Mouse (Mus musculus) right cerebral cortex, postnatal 4 days (tissue): ENCODE results near the gene Rsrc1.

ENCODE experiments used
- DNase-seq: peaks from one replicate; pipeline ENCODE4 v3.0.0-alpha.2; 2022

The Rsrc1 gene

DNA sequence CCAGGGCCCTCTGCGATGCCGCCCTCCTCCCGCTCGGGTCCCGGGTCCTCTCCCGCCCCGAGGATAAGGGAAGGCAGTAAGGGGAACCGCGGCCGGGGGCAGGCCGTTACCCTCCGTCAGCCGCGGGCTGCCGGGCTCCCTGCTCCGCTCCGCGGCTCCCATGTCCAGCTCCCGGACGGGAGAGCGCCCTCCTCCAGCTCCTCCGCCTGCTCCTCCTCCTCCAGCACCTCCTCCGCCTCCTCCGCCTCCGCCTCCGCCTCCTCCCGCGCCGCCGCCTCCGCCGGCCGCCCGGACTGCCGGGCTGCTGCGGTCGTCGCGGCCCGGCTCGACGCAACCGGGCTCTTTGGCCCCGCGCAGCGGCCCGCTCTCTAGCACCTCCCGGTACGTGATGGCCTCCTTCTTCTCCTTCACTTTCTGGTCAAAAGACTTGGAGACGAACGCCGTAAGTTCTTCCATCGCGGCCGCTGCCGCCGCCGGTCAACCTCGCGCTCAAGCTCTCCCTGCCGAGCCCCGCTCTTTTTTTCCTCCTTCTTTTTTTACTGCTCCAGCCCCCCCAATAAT, at the start of gene Rsrc1:
TSS of gene Rsrc1 (plus strand) at position 290 of the 561 bp plus-strand sequence.
- peak; percentile 15 for DNase-seq

DNA sequence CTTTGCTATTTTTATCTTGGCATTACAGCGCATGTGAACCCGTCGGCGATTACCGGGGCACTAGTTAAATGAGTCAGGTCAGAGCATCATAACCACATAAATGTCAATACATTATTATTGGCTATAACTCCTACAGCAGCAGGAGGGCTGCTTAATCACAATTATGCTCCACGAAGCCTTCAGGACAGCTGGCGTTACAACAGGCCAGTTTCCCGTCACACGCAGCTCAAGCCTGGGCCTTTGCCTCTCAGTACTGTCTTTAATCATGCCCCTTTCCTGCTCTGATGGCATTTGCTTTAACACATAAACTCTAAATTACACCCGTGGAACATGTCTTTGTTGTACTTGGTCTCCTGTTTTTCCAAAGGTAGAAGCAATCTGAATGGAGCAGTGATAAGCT, 41.5 kb upstream of the Rsrc1 start:
- no peak for DNase-seq

DNA sequence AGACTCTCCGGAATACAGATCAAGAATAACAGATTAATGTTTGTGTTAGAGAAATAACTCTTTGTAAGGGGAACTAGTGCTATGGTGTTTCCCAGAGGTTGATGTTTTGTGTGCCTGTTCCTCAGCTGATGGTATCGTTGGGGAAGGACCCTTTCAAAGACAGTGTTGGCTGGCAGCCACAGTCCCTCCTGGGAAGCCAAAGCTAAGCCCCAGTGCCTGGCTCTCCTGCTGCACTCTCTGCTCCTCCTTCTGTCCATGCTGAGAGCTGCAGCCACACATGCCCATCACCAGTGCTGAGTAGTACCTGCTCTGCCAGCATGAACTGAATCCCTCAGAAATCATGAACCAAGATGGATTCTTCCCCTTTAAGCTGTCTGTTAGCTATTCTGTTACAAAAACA, 26.1 kb upstream of the Rsrc1 start:
- DNase-seq = no peak

DNA sequence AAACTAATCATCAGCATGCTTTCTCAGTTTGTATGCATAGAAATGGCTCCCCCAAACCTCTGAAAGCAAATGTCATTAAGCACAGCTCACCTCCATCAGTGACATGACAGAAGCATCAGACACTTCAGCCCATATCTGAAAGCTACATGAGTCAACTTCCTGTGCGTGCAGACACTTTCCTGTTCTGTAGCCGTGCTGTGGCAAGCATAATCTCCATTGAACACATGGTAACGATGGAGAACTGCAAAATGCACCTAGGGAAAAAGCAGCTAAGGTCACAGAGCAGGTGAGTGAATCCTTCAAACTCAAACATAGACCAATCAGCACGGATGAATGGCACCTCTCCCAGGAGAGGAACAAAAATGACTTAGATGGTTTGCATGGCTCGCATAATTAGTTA, 21.2 kb upstream of the Rsrc1 start:
- DNase-seq = no peak

DNA sequence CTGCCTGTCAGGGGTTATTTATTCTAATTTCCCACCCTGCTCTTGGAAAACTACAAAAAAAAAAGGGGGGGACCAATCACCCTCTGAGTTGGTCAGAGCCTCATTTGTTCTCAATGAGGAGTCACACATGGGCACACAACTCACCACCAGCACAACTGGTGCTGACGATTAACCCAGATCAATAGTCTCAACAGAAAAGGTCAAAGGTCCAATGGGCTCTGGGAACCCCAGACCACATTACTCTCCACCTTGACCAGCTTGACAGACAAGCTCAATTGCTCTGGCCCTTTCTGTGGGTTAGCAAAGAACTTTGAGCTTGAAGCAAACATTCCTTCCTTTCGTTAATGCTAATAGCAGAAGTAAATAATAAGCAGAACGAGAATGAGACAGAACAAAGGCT, 16.3 kb upstream of the Rsrc1 start:
- DNase-seq = no peak

DNA sequence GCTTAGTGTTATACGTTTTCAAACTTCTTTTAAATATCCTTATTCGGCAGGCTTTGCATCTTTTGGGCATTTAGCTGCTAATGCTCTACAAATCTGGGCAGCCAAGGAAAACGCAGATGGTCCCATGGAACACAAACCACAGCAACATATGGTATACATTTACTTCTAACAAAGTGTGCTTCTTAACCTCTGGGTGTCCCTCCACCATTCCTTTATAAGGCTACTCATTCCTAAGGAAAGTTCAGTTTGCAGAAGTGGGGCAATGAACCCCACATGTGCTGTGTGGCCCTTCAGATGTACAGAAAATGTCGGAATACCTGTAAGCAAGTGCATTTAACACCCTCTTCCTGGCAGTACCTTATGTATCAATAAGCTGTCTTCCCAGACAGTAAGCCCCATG, 13.7 kb upstream of the Rsrc1 start:
- DNase-seq = no peak

DNA sequence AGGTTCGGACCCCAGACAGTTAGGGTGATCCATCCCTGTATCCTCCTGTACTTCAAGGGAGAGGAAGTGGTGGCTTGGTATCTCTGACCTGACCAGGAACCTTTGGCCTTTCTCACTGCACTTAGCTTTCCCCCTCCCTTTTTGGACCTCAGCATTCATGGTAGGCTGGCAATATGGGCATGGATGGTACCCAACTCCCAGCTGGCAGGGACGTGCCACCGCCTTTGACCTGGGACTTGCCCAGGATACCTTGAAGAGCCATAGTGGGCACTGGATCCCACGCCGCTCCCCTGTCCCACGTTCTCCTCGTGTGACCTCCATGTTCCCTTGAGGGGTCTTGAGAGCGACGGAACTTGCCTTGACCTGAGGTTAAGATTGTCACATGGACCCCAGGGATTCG, 10.9 kb upstream of the Rsrc1 start:
- DNase-seq = no peak

DNA sequence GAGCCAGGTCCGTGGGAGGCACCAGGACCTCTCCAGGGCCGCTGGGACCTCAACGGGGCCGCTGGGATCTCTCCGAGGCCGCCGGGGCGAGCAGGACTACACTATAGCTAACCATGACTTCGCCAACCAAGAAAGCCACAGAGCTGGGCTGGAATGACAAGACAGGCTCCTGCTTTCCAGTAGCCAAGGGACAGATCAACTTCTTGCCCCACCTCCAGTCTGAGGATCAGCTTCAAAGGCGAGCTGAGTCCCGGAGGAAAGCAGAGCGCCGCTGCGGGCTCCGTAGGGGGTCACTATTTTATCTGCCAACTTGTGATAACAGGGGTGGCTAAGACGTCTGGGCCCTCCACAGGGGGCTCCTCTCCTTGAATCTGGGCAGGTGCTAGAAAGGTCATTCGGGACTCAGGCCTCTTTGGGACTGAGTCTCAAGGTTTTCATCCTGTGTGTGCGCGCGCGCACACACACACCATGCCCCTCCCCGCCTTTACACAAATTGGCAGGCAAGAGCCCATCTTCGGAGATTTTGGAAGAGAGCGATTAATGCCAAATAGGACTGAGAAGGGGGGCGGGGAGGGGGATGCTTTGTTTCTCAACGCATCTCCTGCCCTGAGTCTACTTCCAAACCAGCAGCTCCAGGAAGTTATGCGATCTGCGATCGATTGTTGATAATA, 10.4 kb upstream of the Rsrc1 start:
- peak; percentile 7 for DNase-seq

DNA sequence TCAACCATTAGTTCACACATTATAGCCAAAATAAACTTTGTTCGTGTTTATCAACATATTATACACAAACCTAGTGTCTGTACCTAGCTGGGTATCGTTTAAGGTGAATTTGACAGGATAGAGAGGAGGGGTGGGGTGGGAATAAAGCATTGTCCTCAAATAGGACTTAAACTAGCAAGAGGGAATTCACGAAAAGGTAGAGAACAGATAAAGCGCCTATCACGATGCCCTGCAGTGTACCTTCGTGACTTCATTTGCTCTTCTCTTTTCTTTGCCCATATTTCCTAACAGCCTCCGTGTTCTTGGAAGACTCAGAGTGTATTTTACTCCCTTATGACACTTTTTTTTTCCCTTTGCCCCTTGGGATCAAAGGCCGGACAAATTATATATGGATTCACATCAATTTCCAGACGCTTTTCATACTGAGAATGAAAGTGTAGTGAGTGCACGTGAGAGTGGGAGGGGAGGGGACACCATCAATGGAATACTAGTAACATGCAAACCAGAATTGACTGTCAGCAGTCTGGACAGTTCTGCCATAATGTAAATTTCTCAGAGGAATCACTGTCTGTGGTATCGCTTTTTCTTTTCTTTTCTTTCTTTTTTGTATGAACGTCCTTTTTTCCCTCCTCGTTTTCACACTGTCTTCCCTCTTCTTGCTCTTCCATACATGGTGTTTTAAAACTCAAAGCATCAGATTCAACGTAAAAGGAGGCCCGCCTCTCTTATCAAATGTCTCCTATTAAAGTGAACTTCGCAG, 8.8 kb upstream of the Rsrc1 start:
- no peak for DNase-seq

DNA sequence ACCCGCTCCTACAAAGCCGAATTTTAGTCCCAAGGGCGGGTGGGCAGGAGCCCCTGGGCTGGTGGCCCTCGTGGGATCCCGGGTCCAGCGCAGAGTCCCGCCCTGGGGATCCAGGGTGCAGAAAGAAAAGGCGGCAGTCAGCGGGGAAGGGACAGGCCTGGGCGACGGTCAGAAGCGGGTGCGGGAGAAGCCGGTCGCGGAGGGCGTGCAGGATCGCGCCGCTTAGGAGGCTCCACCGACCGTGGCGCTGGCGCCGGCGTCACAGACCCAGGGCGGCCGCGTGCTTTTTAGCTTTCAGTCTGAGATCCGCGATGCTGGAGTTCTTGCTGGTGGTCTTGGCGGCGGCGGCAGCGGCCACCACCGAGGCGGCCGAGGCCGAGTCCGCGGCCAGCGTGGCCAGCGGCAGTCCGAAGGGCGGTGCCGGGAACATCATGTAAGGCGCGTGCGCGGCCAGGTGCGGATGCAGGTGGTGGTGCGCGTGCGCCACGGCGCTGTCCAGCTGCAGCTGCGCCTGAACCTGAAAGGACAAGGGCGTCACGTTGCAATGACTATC, 7.7 kb upstream of the Rsrc1 start:
- peak; percentile 38 for DNase-seq

DNA sequence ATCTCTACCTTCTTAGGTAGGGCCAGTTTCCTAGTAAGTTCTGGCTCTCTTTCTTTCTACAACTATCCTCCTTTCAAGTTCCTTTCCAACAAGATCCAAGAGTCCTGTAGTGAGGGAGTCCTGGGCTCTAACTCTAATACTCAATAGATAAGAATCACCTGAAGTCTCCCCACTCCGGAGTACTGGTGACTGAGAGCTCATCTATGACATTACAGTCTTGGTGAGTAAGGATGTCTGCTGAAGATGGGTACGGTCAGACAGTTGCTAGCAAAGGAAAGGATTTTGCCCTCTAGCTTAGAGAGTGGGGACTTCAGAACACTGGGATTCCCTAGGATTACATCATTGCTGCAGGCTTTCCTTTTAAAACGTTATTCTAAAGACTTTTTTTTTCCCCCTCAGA, 6.7 kb upstream of the Rsrc1 start:
- no peak for DNase-seq

DNA sequence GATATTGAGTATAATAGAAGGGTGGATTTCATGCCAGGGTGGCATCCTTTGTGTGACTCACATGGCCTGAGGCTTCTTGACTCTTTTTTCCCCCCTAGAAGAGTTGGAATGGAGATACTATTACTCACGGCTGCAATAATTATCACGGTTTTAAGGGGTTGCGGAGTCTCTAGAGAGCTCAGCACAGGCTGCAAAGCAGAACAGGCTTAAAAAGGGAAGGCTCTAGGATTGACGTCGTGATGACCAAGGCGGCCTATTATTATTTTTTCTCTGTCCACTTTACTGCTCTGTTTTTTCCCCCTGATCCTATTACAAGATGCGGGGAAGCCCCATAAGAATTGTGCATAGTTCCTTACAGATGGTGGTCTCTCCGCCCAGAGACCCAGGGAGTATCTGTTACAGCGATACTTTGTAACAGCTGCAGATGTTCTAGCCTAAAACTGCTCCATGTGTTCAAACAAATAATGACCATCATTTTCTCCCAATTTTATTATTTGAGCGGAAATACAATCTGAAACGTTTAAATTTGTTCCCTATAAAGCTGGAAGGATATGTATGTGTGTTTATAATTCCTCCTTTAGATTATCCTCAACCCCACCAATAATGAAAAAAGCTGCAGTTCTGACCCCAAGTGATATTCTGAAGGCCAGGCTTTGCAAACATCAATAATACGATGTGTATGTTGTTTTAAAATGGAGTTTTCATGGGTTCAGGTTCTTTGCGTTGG, 4.1 kb upstream of the Rsrc1 start:
- DNase-seq = no peak

DNA sequence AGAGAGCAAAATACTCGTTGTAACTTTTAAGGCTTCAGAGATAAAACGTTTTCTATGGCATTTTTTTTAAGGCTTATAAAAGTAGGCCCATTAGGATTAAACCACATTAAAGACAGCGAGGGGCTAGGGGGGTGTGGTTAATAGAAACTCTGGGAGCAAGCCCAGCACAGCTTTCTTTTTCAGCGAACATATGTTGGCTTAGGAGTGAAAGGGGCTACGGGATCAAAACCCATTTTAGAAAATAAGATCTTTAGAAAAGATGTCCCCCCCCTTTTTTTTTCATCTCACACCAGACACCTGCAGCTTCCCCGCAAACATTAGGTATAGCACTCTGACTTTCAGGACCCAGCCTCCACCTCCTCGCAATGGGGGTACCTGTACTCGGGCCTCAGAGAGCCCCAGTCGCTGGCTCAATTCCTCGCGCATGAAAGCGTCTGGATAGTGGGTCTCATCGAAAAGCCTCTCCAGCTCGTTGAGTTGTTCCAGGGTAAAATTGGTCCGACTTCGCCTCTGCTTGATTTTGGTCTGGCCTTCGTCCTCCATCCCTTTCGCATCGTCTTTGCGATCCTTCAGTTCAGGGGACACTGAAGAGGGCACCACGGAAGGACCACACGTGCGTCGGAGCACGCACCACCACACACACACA, 3.3 kb upstream of the Rsrc1 start:
- DNase-seq = peak; percentile 11

DNA sequence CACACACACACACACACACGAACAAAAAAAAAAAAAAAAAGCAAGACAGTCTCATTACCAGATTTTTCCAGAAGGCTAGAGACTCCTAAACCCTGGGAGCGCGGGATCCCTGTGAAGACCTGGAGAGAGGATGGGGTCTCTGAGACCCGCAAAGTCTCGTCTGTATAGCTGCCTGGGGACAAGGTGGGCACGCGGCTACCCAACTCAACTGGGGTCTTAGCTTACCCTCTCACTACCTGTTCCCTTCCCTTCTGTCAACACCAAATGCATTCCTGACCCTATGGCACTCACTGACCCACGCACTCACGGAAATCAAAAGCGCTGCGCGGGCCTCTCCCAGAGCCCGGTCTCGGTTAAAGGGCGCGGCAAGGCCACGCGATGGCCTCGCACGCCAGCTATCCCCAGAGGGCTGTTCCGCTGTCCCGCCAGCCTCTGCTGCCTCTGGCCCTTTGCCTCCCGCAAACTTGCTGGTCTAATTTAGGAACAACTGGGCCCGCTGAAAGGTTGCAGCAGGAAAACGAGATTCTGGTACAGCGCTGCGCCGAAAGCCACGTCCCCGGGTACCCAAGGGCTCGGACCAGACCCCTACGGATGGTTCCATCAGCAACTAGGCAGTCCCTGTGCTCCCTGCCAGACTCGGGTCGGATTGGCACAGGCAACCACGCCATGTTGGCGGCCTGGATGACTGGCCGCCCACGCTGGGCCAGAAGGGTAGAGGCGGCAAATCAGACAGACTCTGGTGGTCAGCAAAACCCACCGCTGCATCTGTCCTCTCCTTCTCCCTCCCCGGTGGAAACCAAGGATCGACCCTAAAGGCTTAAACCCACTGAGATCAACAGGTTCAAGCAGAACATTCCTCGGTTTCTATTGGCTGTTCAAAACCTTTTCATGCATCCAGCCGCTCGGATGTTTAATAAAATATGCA, 2.5 kb upstream of the Rsrc1 start:
- peak; percentile 25 for DNase-seq

DNA sequence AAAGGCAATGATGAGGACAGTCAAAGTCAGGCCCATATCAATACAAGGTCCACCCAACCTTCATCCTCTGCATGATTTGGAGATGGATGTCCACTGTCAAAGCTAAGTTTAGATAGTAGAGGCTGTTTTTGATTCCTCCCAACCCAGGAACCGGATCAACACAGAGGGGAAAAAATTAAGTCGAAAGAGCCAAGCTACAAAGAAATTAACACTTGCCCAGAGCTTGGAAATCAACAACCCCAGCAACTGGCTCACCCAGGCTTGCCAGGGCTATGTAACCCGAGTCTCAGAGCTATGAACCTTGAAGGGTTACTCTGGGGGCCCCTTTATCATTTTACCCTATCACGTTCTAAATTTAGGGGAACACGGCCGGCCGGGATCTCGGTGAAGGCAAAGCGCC, 1.7 kb upstream of the Rsrc1 start:
- no peak for DNase-seq

DNA sequence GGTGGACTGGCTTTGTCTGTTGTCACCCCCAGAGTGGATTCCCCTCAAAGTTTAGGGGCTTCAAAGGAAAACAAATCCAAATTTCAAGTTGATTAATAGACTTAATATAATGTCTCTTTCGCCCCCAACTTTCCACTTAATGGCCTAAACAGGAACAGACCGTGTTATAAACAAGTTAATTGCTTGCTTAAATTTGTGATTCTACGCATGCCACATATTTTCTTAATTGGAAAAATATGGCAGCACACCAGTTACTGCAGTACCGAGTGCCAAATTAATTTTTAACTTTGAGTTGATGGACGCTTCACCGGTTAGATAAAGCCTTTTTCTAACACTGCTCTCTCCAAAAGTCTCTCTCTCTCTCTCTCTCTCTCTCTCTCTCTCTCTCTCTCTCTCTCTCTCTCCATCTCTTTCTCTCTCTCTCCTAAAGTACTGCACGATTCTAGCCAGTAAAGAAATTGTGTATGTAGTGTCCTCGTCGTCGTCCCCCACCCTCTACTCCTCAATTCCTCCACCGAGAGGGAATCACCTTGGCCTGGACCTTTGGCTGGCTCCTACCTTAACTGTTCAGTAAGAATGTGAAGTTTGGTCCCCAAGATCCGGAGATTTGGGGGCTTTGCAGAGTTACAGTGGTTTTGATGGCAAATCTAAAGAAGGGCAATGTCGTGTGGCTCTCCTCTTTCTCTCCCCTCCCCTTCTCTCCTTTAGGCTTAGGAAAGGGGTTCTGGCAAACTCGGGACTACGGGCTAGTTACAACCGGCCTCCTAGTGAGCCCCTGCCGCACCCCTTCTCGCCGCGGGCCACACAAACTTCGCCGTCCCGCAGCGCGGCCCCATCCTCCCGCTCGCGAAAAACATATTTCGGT, 847 bp upstream of the Rsrc1 start:
- DNase-seq = no peak

DNA sequence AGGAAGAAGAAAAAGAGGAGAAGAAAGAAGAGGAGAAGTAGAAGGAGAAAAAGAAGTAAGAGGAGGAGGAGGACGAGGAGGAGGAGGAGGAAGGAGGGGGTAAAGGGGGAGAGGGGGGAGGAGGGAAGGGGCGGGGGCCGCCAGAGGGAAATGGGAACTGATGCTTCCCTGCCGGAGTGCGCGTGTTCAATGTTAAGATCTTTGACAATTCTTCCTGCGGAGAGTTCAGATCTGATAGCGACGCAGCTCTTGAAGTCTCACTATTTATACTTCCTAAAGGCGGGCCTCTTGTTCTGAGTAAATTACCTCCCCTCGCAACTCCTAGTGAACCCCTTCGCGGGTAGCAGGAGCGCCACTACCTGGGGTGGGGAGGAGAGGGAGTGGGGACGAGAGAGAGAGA, 516 bp downstream of the Rsrc1 start, which contains the start of gene Shox2:
TSS of gene Shox2 (minus strand) at position 66 of the 400 bp plus-strand sequence.
- no peak for DNase-seq

DNA sequence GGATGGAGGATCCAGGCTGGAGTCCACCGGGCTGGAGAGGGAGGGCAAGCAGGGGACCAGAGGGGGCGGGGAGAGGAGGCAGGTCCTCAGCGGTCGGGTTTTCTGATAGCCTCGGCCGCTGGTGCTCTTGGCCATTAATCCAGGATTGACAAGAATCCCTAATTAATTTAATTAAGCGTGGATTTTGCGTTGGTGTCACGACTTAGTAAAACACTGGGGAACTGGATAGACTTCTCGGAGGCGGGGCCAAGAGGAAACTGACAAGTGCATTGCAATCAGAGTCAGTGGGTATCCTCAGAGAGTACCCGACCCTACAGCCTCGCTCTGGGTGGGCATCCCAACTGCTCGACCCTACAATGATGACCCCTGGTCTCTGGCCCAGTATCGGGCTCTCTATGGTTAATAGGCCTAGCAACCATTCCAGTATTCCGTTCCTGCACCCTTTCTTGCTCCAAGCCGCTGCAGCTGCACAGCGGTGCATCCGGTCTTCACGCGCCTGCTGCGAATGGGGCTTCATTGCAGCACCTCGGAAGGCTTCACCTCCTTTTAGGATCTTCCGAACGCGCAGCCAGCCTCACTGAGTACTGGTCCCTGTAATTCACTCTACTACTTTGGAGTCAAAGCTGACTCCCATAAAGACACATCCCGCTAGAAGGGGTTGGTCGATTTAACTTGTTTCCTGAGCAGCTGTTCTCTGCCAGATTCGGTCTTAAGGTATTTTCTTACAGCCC, 1.2 kb downstream of the Rsrc1 start:
- peak; percentile 34 for DNase-seq

DNA sequence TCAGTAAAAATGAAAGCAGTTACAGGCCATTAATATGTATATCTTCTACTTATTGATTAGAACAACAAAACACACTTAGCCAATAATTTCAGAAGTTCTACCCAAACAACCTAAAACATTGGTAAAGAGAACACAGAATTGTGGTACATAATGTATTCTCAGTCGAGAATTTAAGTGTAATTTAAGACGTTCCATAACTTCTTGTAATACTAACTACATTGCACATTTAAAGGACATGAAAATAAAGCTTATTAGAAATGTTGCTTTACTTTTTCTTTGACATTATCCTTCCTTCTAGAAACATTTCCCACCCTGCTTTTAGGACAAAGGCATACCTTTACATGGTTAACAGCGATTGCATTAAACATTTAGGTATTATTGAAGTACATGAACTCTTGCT, 2.3 kb downstream of the Rsrc1 start:
- no peak for DNase-seq
